Mouse (Mus musculus) hindbrain, embryonic 14.5 days (tissue): ENCODE measurements around the gene BC016579. TPM values are rescaled to one million over a fixed set of nuclear protein-coding genes. Genes with fewer than 3 reads are reported as not detected.
A peak's percentile ranks its signal among the peaks of the same experiment; 100 is the strongest.

ENCODE experiments used
- ATAC-seq: fragments of 200-750 bp; cut with Nextera tagmentation; 2 replicates; pipeline ENCODE4 v1.8.0; 2017; ENCODE audit warnings: moderate number of reproducible peaks, mild to moderate bottlenecking, moderate TSS enrichment, moderate library complexity; ENCODE audit not compliant: low FRiP score
- DNase-seq: peaks from one replicate; pipeline ENCODE4 v3.0.0-alpha.2; 2015; ENCODE audit warnings: low spot score
- H3K27ac ChIP-seq: fragments of 300-500 bp; sonication (generic); 2 replicates; pipeline ENCODE4 v1.5.1; 2014; ENCODE audit warnings: mild to moderate bottlenecking, moderate library complexity
- H3K27me3 ChIP-seq: fragments of 300-500 bp; sonication (generic); 2 replicates; pipeline ENCODE4 v1.6.1; 2014; ENCODE audit warnings: mild to moderate bottlenecking, low read length, mixed read lengths; ENCODE audit not compliant: control insufficient read depth, insufficient read depth
- H3K36me3 ChIP-seq: fragments of 300-500 bp; sonication (generic); replicated peaks from 2 replicates; pipeline ENCODE4 v1.6.1; 2014; ENCODE audit not compliant: control insufficient read depth, insufficient read depth
- H3K4me1 ChIP-seq: fragments of 300-500 bp; sonication (generic); replicated peaks from 2 replicates; pipeline ENCODE4 v1.6.1; 2014; ENCODE audit warnings: antibody characterized with exemption, low read length, mixed read lengths; ENCODE audit not compliant: control insufficient read depth, insufficient read depth
- H3K4me2 ChIP-seq: fragments of 300-500 bp; sonication (generic); replicated peaks from 2 replicates; pipeline ENCODE4 v1.6.1; 2014; ENCODE audit warnings: mild to moderate bottlenecking, moderate library complexity
- H3K4me3 ChIP-seq: fragments of 300-500 bp; sonication (generic); replicated peaks from 2 replicates; pipeline ENCODE4 v1.5.1; 2014; ENCODE audit warnings: mild to moderate bottlenecking, low read length
- H3K9ac ChIP-seq: fragments of 300-500 bp; sonication (generic); 2 replicates; pipeline ENCODE4 v1.6.1; 2014
- H3K9me3 ChIP-seq: fragments of 300-500 bp; sonication (generic); 2 replicates; pipeline ENCODE4 v1.6.1; 2016; ENCODE audit warnings: low read length; ENCODE audit not compliant: control insufficient read depth
- WGBS: fragments of 180-500 bp; shearing (Covaris S2); extraction: QIAGEN DNeasy Blood & Tissue Kit; methylation state at CpG from one replicate; pipeline ENCODE4 v1.1.7; 2014; 5-methylcytosine and 5-hydroxymethylcytosine counted together
- polyA plus RNA-seq: library from polyadenylated mRNA; unstranded; fragments of >200 nt; fragmentation: Nextera tagmentation; extraction: Ambion mirVana; gene quantifications from 2 replicates; pipeline ENCODE4 v1.2.1, GENCODE M21; 2014

BC016579 gene
- polyA plus RNA-seq, 1 experiment from 2014 or later: not detected

- H3K4me2 ChIP-seq: 0 out of 2 replicates have a peak overlapping the region, but pooled peaks have one; percentile 55
- DNase-seq (no peak), ATAC-seq (peak; percentile 40; the same call in 1 of the 2 replicates)
- H3K4me3 ChIP-seq: no peak overlapping the region
- H3K27me3 ChIP-seq: peaks cover 13% of the 10 kb centered on the region; the same call in 1 of the 2 replicates
- no peaks in the 10 kb centered on the region for H3K36me3 ChIP-seq
- no peak overlapping the region for H3K27ac ChIP-seq
- no peaks in the 10 kb centered on the region for H3K9me3 ChIP-seq
- no peaks in the 10 kb centered on the region; the same call in 1 of the 2 replicates for H3K4me1 ChIP-seq
- no peak overlapping the region; the same call in 1 of the 2 replicates for H3K9ac ChIP-seq
- WGBS: 64% methylated on average over 9 of the region's 9 CpGs
Measured at GRCm38 (mm10) chr16:45654465-45654864, 597 bp upstream of the BC016579 start.

GRCm38 (mm10) chr16:45653009-45653933 lies 597 bp downstream of the BC016579 start:
- Histone ChIP-seq H3K4me2 (peak overlapping the region; percentile 55), H3K4me1 (no peaks in the 10 kb centered on the region; the same call in 1 of the 2 replicates), H3K27ac (no peak overlapping the region), H3K9ac (peak overlapping the region; percentile 28; the same call in 1 of the 2 replicates), H3K36me3 (no peaks in the 10 kb centered on the region), H3K27me3 (peaks cover 13% of the 10 kb centered on the region; the same call in 1 of the 2 replicates), H3K4me3 (peak overlapping the region; percentile 25), H3K9me3 (no peaks in the 10 kb centered on the region)
- DNase-seq (no peak), ATAC-seq (no peak)
- WGBS: 16% methylated on average over 17 of the region's 17 CpGs

GRCm38 (mm10) chr16:45651497-45651896 lies 2.4 kb downstream of the BC016579 start:
- H3K4me1 ChIP-seq: no peaks in the 10 kb centered on the region; the same call in 1 of the 2 replicates
- no peak for ATAC-seq
- 75% methylated on average over 2 of the region's 2 CpGs for WGBS

GRCm38 (mm10) chr16:45644380-45644779 lies 9.5 kb downstream of the BC016579 start:
- no peaks in the 10 kb centered on the region for H3K27me3 ChIP-seq
- 75% methylated on average over 6 of the region's 6 CpGs for WGBS
- H3K9me3 ChIP-seq: no peaks in the 10 kb centered on the region
- H3K4me1 ChIP-seq: no peaks in the 10 kb centered on the region
- H3K9ac ChIP-seq: no peak overlapping the region
- no peak overlapping the region for H3K27ac ChIP-seq
- no peak overlapping the region for H3K4me3 ChIP-seq
- H3K4me2 ChIP-seq: no peak overlapping the region
- ATAC-seq (no peak), DNase-seq (no peak)
- H3K36me3 ChIP-seq: no peaks in the 10 kb centered on the region

More at GRCm38 (mm10) chr16:45651497-45651896, 2.4 kb downstream of the BC016579 start:
- Histone ChIP-seq H3K4me3 (no peak overlapping the region), H3K36me3 (no peaks in the 10 kb centered on the region), H3K9ac (no peak overlapping the region), H3K9me3 (no peaks in the 10 kb centered on the region), H3K4me2 (no peak overlapping the region), H3K27me3 (peaks cover 13% of the 10 kb centered on the region; the same call in 1 of the 2 replicates), H3K27ac (no peak overlapping the region)
- DNase-seq: no peak

- H3K9me3 ChIP-seq: no peaks in the 10 kb centered on the region
- no peak overlapping the region for H3K4me3 ChIP-seq
- H3K27me3 ChIP-seq: no peaks in the 10 kb centered on the region
- no peaks in the 10 kb centered on the region for H3K4me1 ChIP-seq
- DNase-seq (no peak), ATAC-seq (no peak)
- H3K4me2 ChIP-seq: no peak overlapping the region
- no peaks in the 10 kb centered on the region for H3K36me3 ChIP-seq
- no peak overlapping the region for H3K27ac ChIP-seq
- WGBS: 94% methylated on average over 3 of the region's 3 CpGs
- H3K9ac ChIP-seq: no peak overlapping the region
Measured at GRCm38 (mm10) chr16:45643944-45644343, 9.9 kb downstream of the BC016579 start.

GRCm38 (mm10) chr16:45641301-45641700 lies 12.6 kb downstream of the BC016579 start:
- H3K4me3 ChIP-seq: no peak overlapping the region
- no peaks in the 10 kb centered on the region for H3K27me3 ChIP-seq
- H3K9me3 ChIP-seq: no peaks in the 10 kb centered on the region
- no peaks in the 10 kb centered on the region for H3K36me3 ChIP-seq
- no peak for DNase-seq
- H3K9ac ChIP-seq: no peak overlapping the region
- no peaks in the 10 kb centered on the region for H3K4me1 ChIP-seq
- H3K27ac ChIP-seq: no peak overlapping the region
- WGBS: 75% methylated on average over 3 of the region's 3 CpGs
- no peak for ATAC-seq
- H3K4me2 ChIP-seq: no peak overlapping the region

GRCm38 (mm10) chr16:45640070-45640762 lies 13.7 kb downstream of the BC016579 start:
- Histone ChIP-seq H3K4me1 (no peaks in the 10 kb centered on the region), H3K27me3 (no peaks in the 10 kb centered on the region), H3K4me3 (no peak overlapping the region), H3K4me2 (no peak overlapping the region), H3K9ac (no peak overlapping the region), H3K36me3 (no peaks in the 10 kb centered on the region), H3K9me3 (no peaks in the 10 kb centered on the region), H3K27ac (no peak overlapping the region)
- DNase-seq: no peak
- WGBS: 87% methylated on average over 10 of the region's 10 CpGs
- ATAC-seq: no peak

GRCm38 (mm10) chr16:45635826-45636225 lies 18.0 kb downstream of the BC016579 start:
- no peak overlapping the region for H3K9ac ChIP-seq
- no peak overlapping the region for H3K27ac ChIP-seq
- no peaks in the 10 kb centered on the region for H3K27me3 ChIP-seq
- H3K4me2 ChIP-seq: no peak overlapping the region
- H3K36me3 ChIP-seq: no peaks in the 10 kb centered on the region
- no peaks in the 10 kb centered on the region for H3K9me3 ChIP-seq
- 91% methylated on average over 2 of the region's 2 CpGs for WGBS
- no peak for ATAC-seq
- no peak overlapping the region for H3K4me3 ChIP-seq
- H3K4me1 ChIP-seq: no peaks in the 10 kb centered on the region
- no peak for DNase-seq

- 89% methylated on average over 4 of the region's 4 CpGs for WGBS
- Histone ChIP-seq H3K36me3 (no peaks in the 10 kb centered on the region), H3K4me1 (no peaks in the 10 kb centered on the region), H3K27ac (no peak overlapping the region), H3K4me3 (no peak overlapping the region), H3K27me3 (no peaks in the 10 kb centered on the region), H3K9me3 (no peaks in the 10 kb centered on the region), H3K4me2 (no peak overlapping the region), H3K9ac (no peak overlapping the region)
- ATAC-seq: no peak
- no peak for DNase-seq
Measured at GRCm38 (mm10) chr16:45632420-45632819, 21.4 kb downstream of the BC016579 start.
